Mouse (Mus musculus) heart, postnatal 0 days (tissue): ENCODE results near the gene Gimap7. TPM values are rescaled to one million over a fixed set of nuclear protein-coding genes. Genes with fewer than 3 reads are reported as not detected.
"Not testable (repeated sequence)": the region's sequence is repeated elsewhere in the genome, so short reads cannot be mapped to it uniquely, and the experiment has no call there.

ENCODE experiments used
- ATAC-seq: fragments of 200-750 bp; cut with Nextera tagmentation; 2 replicates; pipeline ENCODE4 v1.8.0; 2017; ENCODE audit warnings: low read depth, moderate number of reproducible peaks, moderate library complexity; ENCODE audit not compliant: insufficient read depth
- DNase-seq: peaks from one replicate; pipeline ENCODE4 v3.0.0-alpha.2; 2016; ENCODE audit warnings: low spot score
- H3K27ac ChIP-seq: fragments of 300-500 bp; sonication (generic); 2 replicates; pipeline ENCODE4 v1.5.1; 2014; ENCODE audit warnings: low read depth, mild to moderate bottlenecking
- H3K27me3 ChIP-seq: fragments of 300-500 bp; sonication (generic); 2 replicates; pipeline ENCODE4 v1.6.1; 2014; ENCODE audit warnings: low read length, mixed read lengths; ENCODE audit not compliant: control insufficient read depth, insufficient read depth
- H3K36me3 ChIP-seq: fragments of 300-500 bp; sonication (generic); replicated peaks from 2 replicates; pipeline ENCODE4 v1.6.1; 2014; ENCODE audit warnings: low read length, mixed read lengths; ENCODE audit not compliant: control insufficient read depth, insufficient read depth
- H3K4me1 ChIP-seq: fragments of 300-500 bp; sonication (generic); 2 replicates; pipeline ENCODE4 v1.6.1; 2014; ENCODE audit warnings: antibody characterized with exemption; ENCODE audit not compliant: control insufficient read depth, insufficient read depth
- H3K4me2 ChIP-seq: fragments of 300-500 bp; sonication (generic); 2 replicates; pipeline ENCODE4 v1.6.1; 2014; ENCODE audit warnings: low read depth, mild to moderate bottlenecking, low read length, moderate library complexity
- H3K4me3 ChIP-seq: fragments of 300-500 bp; sonication (generic); 2 replicates; pipeline ENCODE4 v1.5.1; 2014; ENCODE audit warnings: low read depth, low read length
- H3K9ac ChIP-seq: fragments of 300-500 bp; sonication (generic); replicated peaks from 2 replicates; pipeline ENCODE4 v1.6.1; 2014; ENCODE audit warnings: low read depth, low read length, mixed read lengths
- H3K9me3 ChIP-seq: fragments of 300-500 bp; sonication (generic); replicated peaks from 2 replicates; pipeline ENCODE4 v1.6.1; 2016; ENCODE audit warnings: low read length; ENCODE audit not compliant: control insufficient read depth
- CTCF ChIP-seq: IDR thresholded peaks from 2 replicates; pipeline ENCODE4 v1.5.1; 2016; ENCODE audit warnings: antibody characterized with exemption, control low read depth, low read depth
- EP300 ChIP-seq: IDR thresholded peaks from 2 replicates; pipeline ENCODE4 v1.6.1; 2016; ENCODE audit warnings: antibody characterized with exemption, low read depth
- WGBS: fragments of 180-500 bp; shearing (Covaris S2); extraction: QIAGEN DNeasy Blood & Tissue Kit; methylation state at CpG from one replicate; pipeline ENCODE4 v1.1.7; 2014; 5-methylcytosine and 5-hydroxymethylcytosine counted together
- polyA plus RNA-seq: library from polyadenylated mRNA; unstranded; fragments of >200 nt; fragmentation: Nextera tagmentation; extraction: Ambion mirVana; gene quantifications from 2 replicates; pipeline ENCODE4 v1.2.1, GENCODE M21; 2015
- total RNA-seq: library from RNA; depleted of rRNA; stranded (reverse); fragments of >200 nt; gene quantifications from 2 replicates; pipeline ENCODE4 v1.2.3, GENCODE M21; 2014; ENCODE audit warnings: low replicate concordance

Gimap7 gene
- total and polyA plus RNA-seq, 2 experiments from 2014 or later = not detected

- Histone ChIP-seq H3K27ac (peak overlapping the region; percentile 55), H3K27me3 (no peaks in the 10 kb centered on the region), H3K9me3 (no peaks in the 10 kb centered on the region), H3K9ac (no peak overlapping the region), H3K36me3 (no peaks in the 10 kb centered on the region), H3K4me2 (no peak overlapping the region), H3K4me1 (no peaks in the 10 kb centered on the region), H3K4me3 (no peak overlapping the region)
- ATAC-seq (no peak; the same call in 1 of the 2 replicates), DNase-seq (no peak)
- 41% methylated on average over 3 of the region's 3 CpGs for WGBS
- TF ChIP-seq EP300 = peak; percentile 55; the same call in 1 of the 2 replicates
- no peak for TF ChIP-seq CTCF
These were observed 36.8 kb upstream of the Gimap7 start for GRCm38 (mm10) chr6:48681472-48682090.

GRCm38 (mm10) chr6:48682271-48682670, 36.1 kb upstream of the Gimap7 start:
- peak overlapping the region; percentile 55 for H3K27ac ChIP-seq
- WGBS = 51% methylated on average over 4 of the region's 4 CpGs

GRCm38 (mm10) chr6:48683263-48683821, 35.1 kb upstream of the Gimap7 start:
- H3K36me3 ChIP-seq, H3K4me1 ChIP-seq, H3K27me3 ChIP-seq, H3K27ac ChIP-seq, H3K9me3 ChIP-seq, H3K9ac ChIP-seq, H3K4me3 ChIP-seq, H3K4me2 ChIP-seq, ATAC-seq, DNase-seq: not testable (repeated sequence)
- 97% methylated on average over 3 of the region's 4 CpGs for whole genome bisulfite sequencing

More at GRCm38 (mm10) chr6:48682271-48682670, 36.1 kb upstream of the Gimap7 start:
- no peak for ATAC-seq
- Histone ChIP-seq H3K4me3 (no peak overlapping the region), H3K9me3 (no peaks in the 10 kb centered on the region), H3K4me1 (no peaks in the 10 kb centered on the region), H3K9ac (no peak overlapping the region), H3K36me3 (no peaks in the 10 kb centered on the region), H3K27me3 (no peaks in the 10 kb centered on the region), H3K4me2 (no peak overlapping the region)
- TF ChIP-seq EP300 = no peak
- TF ChIP-seq CTCF = no peak
- DNase-seq = no peak

- no peak for TF ChIP-seq CTCF
- H3K27me3 ChIP-seq = no peaks in the 10 kb centered on the region
- H3K4me3 ChIP-seq = peak within 1 kb of the TSS; percentile 28
- H3K9me3 ChIP-seq = no peaks in the 10 kb centered on the region
- DNase-seq = no peak
- no peaks in the 10 kb centered on the region for H3K4me1 ChIP-seq
- 48% methylated on average over 5 of the region's 5 CpGs for WGBS
- H3K4me2 ChIP-seq = peak within 1 kb of the TSS; percentile 52
- ATAC-seq = no peak
- H3K9ac ChIP-seq = peak within 1 kb of the TSS; percentile 39; the same call in 1 of the 2 replicates
- H3K36me3 ChIP-seq = no peaks in the 10 kb centered on the region
- peak within 1 kb of the TSS; percentile 79 for H3K27ac ChIP-seq
These were observed 34.1 kb upstream of the Gimap7 start, which contains the start of gene Gimap4 for GRCm38 (mm10) chr6:48684319-48684718. Gene Gimap4, plus strand, starts transcription at chr6:48684549.

GRCm38 (mm10) chr6:48684806-48685205, 33.6 kb upstream of the Gimap7 start:
- Histone ChIP-seq H3K27me3 (no peaks in the 10 kb centered on the region), H3K4me1 (no peaks in the 10 kb centered on the region), H3K4me2 (peak overlapping the region; percentile 52), H3K36me3 (no peaks in the 10 kb centered on the region), H3K9me3 (no peaks in the 10 kb centered on the region), H3K9ac (peak overlapping the region; percentile 39; the same call in 1 of the 2 replicates), H3K27ac (peak overlapping the region; percentile 79), H3K4me3 (peak overlapping the region; percentile 28)
- peak; percentile 36; the same call in 1 of the 2 replicates for ATAC-seq
- TF ChIP-seq CTCF = no peak
- peak; percentile 76 for TF ChIP-seq EP300
- WGBS = 43% methylated on average over 4 of the region's 4 CpGs
- DNase-seq = no peak
